Mouse (Mus musculus): Measurements from ENCODE around the gene Ambp.

DNA sequence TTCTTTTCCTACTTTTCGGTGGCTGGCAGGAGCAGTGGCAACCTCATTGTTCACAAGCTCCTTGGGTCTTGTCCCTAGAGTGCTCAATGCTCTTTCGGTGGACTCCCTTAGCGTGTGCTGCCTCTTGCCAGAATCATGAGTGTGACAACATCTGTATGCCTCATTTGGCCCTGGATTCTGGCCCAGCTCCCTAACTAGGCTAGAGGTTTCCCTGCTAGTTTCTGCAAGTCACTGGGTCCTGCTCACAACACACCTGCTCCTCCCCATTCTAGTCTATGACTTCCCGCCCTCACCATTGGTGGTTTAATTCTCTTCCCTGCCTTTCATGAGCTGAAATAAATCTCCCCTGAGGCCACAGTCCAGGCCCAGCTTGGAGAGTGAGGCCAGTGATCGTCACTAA is 44.8 kb upstream of the Ambp start:
- TF ChIP-seq EP300 (IDR thresholded peaks at IDR 0.05; ENCODE audit: low read depth) (no peak), CTCF (IDR thresholded peaks at IDR 0.05; ENCODE audit: low read depth) (no peak)
